Mouse (Mus musculus) large intestine, adult 2 months (tissue): ENCODE measurements around the gene Gna12. TPM values are rescaled to one million over a fixed set of nuclear protein-coding genes. Genes with fewer than 3 reads are reported as not detected.

ENCODE experiments used
- DNase-seq: peaks from one replicate; pipeline ENCODE4 v3.0.0-alpha.2; 2012; ENCODE audit warnings: low read depth, low spot score
- WGBS: fragments of 180-500 bp; shearing (Covaris S2); methylation state at CpG from one replicate; pipeline ENCODE4 v1.1.7; 2018; 5-methylcytosine and 5-hydroxymethylcytosine counted together
- polyA plus RNA-seq: library from polyadenylated mRNA; depleted of rRNA; stranded (reverse); fragments of >200 nt; gene quantifications from 2 replicates; pipeline ENCODE4 v1.2.3, GENCODE M21; 2012

Gna12 gene
- polyA plus RNA-seq, 1 experiment, result 37.1 TPM

DNA sequence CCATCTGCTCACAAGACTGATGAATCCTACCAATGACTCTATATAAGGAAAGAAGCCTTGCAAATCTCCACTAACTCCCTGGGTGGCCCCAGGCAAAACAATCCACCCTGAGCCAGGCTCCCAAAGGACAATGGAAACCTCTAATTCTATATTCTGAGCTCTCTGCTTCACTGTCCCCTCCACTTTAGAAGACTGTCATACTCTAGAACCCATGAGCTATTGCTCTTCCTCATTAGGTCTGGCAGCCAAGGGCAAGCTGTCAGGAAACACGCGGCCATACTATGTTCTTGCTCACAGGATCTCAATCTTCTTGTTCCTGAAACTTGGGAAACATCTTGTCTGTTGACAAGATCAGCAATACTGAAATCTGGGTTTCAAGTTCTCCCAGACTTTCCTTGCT lies 24.0 kb downstream of the Gna12 start:
- no peak for DNase-seq
- 79% methylated on average over 2 of the region's 2 CpGs for WGBS

DNA sequence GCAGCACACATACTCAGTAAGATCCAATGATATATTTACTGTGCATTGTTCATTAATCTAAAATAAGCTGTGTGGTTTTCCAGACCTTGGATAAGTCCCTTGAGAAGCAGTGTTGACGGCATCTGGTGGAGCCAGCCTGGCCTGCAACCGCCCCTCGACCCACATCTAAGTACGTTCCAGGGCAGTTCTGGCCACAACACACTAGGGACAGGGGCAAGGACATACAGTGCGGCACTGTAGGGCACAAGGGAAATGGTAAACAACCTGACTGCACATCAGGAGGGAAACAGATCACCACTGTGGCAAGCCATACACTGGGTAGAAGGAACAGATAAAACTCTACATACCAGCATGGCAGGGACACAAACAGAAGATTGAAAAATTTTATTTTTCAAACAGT lies 28.4 kb downstream of the Gna12 start:
- 83% methylated on average over 5 of the region's 5 CpGs for WGBS
- DNase-seq, result no peak

DNA sequence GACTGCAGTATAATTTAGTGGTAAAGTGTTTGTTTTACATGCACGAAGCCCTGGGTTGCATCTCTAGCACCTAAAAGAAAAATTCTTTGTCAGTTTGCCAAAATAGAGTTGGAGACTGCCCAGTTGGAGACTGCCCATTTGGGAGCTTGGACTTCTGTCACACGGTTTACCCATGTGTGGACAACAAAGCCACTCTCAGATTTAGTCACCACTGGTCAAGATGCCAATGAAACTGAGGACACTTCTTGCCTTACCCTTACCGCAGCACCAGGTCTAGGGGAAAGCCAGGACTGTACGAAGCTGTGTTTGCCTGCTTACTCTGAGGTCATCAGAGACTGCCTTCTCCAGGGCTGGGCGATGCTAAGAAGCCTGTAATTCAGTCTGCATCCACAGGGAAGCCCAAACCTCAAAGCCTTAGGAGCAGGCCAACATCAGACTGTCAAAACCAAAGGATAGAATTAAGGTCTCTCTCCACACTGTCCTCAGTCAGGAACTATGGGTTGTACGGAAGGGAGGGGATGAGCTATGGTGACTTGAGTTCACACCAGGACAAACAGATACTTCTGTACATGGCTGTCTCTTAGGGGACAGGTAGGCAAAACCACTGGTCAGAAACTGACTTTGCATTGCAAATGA lies 29.8 kb downstream of the Gna12 start:
- WGBS, result 57% methylated on average over 6 of the region's 6 CpGs
- no peak for DNase-seq

DNA sequence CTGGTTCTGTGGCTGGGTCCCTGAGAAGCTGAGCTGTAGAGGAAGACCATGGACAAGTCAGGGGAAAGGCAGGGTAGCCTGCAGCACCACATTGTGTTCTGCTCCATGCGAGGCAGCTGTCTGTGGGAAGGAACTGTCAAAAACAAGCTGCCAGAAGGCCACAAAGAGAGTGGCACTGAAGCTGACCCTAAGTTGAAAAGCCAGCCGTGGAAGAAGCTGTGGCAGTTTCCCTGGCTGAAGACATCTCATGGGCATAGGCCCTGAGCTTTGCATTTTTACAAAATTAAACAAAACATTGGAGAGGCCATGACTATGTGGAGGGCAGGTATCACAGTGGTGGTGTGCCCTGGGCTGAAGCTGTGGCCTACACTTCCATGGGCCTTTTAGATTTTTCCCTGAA lies 31.0 kb downstream of the Gna12 start:
- WGBS, result 72% methylated on average over 2 of the region's 2 CpGs
- no peak for DNase-seq

DNA sequence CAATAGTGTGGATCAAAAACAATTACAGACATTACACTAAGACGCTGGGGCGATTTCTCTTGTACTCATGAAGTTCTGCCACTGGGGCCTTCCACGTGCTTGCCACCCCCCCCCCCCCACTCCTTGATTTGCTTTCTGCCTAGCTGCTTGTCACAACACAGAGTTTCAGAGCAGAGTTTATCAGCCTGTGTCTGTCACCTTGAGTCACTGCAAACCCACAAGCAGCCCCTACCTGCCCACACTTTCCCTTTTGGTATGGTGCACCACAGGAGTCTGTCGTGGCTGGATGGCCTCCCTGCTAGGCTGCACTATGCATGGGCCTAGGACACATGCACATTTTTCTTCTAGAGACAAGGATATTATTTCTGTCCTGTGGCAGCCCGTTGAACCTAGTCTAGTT lies 31.5 kb downstream of the Gna12 start:
- no peak for DNase-seq
- WGBS, result 79% methylated on average over 5 of the region's 5 CpGs

DNA sequence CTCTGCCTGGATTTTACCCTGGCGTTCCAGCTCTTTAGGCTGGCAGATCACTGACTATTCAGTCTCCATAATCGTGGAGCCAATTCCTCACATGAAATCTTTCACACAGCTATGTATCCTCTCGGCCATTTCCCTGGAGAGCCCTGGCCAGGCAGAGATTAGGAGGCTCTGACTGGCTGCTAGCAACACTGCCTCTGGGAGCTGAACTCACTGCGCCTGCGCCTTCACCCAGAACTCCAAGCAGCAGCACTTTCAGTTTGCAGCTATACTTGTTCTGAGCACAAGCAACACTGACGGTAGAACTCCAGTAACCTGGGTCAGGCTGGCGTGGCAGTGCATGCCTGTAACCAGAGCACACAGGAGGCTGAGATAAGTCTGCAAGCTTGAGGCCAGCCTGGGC lies 32.1 kb downstream of the Gna12 start:
- 80% methylated on average over 7 of the region's 7 CpGs for WGBS
- no peak for DNase-seq

DNA sequence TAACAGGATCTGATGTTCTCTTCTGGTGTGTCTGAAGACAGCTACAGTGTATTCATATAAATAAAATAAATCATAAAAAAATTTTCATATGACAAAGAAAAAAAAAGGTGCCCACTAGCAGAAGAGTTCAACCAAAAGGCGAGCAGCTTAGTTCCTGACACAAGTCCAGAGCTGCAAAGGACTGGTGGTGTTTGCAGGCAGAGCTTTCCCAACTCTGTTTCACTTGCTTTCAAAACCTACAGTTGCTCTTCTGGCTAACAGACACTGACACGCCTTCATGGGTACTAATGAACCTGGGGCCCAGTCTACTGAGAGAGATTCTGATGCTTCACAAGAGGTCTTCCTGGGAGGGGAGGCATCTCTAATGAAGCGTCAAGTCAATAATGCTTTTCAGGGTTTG lies 34.2 kb downstream of the Gna12 start:
- no peak for DNase-seq
- WGBS, result 84% methylated on average over 3 of the region's 3 CpGs

DNA sequence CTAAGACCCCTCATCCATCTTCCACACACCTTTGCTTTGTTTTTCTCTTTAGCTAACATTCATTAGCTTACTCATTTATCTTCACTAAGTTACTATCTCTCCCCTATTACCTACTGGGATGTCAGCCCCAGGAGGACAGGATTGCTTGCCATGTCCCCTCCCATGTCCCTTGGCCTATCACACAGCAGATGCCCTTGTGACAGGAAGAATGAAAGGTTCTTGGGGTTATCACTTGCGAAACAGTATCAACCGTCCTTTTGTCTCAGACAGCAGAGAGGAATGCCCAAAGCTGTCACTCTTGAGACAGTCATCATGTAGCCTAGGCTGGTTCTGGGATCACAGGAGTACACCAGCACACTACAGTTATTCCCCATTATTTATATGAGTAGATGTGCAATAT lies 35.1 kb downstream of the Gna12 start:
- WGBS, result 61% methylated on average over 2 of the region's 2 CpGs

DNA sequence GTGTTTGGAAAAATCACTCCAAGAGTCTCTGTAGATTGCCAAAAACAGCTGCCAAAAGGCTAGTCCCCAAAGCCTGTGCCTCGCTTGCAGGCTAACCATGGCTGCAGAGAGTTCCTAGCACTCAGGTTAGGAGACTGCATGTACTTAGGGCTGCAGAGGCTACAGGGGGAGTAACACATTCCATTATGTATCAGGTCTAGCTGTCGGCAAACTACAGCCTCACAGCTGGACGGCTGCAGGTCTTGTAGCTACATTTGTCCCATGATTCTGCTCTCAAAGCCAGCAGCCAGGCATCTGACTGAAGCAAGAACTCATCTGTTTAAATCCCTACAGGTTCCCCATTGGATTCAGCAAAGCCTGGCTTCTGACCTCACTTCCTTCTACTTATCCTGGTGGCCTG lies 35.5 kb downstream of the Gna12 start:
- no peak for DNase-seq
- WGBS, result 69% methylated on average over 3 of the region's 3 CpGs

More for the DNA sequence above, 35.1 kb downstream of the Gna12 start:
- no peak for DNase-seq

DNA sequence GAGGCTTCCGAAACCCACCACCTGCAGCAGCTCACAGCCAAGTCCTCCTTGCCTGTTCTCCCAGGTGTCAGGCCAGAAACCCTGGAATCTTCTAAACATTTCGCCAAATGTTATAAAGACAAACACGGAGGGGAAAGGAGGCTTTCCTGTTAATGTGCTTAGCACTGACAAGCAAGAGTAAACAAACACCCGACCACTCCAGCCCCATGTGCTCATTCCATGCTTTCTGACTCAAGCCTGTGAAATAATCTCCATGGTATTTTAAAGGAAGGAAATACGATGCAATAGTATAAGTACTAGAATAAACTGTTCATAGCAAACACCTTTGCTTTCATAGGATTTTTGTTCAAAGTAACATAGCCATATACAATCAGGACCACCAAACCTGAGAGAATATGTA lies 38.0 kb downstream of the Gna12 start:
- WGBS, result 60% methylated on average over 5 of the region's 5 CpGs
- no peak for DNase-seq

DNA sequence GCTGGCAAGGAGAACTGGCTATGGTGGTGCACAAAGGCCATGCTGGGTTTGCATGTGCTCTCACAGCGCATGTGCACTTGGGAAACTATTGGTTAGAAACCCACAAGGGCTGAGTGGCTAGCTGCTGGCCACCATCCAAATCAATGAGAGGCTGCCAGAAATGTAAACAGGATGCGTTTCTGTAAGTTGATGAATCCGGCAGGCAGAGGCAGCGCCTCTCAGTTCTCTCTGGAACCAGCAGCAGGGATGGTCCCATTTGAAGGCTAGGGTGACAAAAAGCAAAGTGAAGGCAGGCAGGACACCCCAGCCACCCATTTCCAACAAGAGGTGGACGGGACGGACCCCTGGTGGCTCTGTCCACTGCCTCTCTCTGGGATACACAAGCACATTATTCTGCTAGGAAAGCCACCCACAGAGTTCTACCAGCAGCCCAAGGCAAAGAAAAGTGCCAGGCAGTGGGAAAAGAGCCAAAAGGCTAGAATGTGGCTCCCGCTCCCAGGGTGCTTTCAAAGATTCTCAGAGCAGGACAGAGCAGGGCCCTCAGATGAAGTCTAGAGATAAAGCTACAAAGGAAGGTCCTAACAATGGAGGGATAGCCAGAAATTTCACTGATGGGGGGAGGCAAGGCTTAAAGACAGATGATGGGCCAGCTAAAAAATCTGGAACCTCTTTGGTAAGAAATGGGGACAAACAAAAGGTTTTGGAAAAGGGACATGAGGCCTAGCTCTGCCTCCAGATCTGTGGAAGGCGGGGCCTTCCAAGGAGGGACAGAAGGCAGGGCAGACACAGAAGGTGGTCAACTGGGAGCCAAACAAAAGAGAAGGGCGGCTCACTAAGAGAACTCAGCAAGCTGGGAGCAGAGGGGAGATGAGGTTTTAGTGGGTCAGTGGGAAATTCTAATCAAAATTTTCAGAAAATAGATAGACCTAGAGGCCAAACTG lies 39.0 kb downstream of the Gna12 start:
- DNase-seq, result no peak
- WGBS, result 46% methylated on average over 9 of the region's 9 CpGs

DNA sequence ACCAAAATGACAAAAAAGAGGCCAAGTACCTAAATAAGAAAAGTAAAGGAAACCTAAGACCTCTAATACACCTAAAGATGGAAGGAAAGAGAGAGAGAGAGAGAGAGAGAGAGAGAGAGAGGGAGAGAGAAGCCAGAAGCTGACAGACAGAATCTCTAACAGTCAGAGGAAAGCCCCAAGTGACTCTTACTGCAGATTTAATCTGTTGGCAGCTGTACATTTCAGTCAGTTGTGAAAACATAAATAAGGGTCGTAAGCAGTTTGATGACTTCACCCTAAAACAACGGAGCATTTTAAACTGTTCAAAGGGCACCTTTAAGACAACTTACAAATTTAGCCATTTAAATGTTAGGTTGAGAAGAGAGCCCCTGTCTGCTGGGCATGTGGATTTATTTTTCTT lies 39.8 kb downstream of the Gna12 start:
- no peak for DNase-seq
- 16% methylated on average over 2 of the region's 2 CpGs for WGBS

DNA sequence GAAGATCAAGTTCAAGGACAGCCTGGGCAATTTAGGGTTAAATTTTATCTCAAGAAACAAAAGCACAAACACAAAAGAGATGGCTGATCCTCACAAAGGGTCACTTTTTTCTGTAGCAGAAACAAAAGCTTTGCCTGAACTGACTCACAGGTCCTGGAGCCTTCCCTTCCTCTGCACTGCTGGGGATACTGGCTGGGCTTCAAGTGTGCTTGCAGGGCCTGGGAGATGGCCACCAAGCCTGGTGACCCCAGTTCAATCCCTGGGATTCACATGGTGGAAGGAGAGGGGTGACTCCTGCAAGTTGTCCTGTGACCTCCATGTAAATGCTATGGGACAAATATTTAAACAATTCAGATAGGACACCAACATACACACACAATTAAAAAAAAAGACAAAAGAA lies 40.7 kb downstream of the Gna12 start:
- DNase-seq, result no peak

DNA sequence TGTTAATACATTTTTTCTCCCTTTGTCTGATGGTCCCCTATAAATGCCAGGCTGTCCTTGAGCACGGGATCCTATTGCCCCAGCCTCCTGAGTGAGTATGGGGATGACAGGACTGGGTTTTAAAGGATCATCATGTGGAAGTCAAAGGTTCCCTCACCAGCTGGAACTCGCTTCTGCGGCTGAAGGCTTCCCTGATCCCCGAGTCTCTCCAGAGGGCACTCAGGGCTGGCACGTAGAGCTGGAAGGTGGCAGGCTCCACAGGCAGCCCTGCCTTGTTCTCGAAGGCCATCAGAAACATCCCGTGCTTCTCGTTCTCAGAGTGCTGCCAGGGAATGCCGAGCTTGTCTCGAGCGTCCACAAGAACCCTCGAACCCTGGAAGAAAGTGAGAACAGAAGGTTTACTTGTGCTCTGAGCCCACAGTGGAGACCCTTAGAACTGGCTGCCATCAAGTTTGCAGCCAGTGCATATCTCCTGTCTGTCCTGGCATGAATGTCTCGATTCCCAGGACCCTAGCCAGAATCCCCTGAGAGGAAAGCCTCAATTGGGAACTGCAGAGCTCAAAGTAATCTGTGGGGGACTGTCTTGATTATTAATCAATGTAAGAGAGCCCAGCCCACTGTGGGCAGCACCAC lies 44.9 kb downstream of the Gna12 start:
- 88% methylated on average over 13 of the region's 13 CpGs for WGBS
- DNase-seq, result no peak

DNA sequence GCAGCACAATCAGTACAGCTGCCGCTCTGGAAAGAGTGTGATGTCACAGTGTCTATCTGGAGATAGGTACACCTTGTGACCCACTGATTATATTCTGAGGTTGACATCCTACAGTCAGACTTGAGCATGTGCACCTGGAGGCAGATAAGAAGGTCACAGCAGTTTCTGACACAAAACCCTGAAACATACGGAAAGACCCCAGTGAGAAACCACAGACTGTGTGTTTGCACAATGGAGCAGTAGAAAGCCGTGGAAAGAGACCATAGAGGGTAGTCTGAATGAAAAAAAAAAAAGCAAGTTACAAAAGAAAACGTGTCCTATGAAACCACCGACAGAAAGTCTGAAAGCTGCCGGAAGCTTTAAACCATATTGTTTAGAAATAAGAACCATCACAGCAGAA lies 45.9 kb downstream of the Gna12 start:
- WGBS, result 87% methylated on average over 6 of the region's 6 CpGs
- DNase-seq, result no peak

DNA sequence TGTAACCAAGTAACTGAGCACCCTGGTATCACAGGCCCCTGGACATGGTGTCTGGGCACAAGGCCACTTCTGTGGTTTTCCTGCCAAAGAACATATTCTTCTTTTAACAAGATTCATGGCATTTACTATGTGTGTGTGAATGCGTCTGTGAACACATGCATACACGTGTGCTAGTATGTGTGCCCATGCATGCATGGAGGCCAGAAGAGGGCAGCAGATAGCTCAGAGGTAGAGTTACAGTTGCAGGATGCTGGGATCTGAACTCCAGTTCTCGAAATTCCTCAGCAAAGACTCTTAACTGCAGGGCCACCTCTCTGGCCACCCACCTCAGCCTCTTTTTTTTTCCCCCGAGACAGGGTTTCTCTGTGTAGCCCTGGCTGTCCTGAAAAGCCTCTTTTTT lies 46.7 kb downstream of the Gna12 start:
- WGBS, result 98% methylated on average over 4 of the region's 4 CpGs
- DNase-seq, result no peak

DNA sequence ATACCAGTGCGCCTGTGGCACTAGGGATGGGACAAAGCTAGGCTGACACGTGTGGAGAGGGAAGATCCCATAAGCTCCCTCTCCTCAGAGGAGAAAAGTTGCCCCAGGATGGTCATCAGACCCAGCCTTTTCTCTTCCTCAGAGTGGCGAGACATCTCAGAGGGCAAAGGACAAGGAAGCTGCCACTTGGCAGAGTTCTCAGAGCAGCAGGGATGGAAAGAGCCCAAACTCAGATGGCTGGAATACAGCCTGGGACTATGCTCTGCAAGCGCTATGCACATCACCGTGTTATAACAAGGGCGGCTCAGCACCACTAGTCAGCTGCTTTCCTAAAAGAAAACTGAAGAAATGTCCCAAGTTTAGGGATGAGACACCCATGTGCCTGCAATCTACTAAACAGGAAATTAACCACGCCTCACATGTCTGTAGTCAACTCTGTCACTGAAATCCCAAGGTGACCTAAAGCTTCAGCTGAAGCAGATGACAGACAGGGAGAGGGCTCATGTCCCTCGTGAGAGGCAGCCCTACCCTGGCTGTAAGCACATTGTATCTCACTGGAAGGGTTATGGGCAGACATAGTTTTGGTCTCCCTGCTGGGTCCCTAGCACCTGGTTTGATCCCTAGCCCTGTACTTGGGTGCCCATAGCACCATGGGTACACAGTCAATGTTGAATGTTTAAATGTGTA lies 48.2 kb downstream of the Gna12 start:
- WGBS, result 79% methylated on average over 8 of the region's 8 CpGs

DNA sequence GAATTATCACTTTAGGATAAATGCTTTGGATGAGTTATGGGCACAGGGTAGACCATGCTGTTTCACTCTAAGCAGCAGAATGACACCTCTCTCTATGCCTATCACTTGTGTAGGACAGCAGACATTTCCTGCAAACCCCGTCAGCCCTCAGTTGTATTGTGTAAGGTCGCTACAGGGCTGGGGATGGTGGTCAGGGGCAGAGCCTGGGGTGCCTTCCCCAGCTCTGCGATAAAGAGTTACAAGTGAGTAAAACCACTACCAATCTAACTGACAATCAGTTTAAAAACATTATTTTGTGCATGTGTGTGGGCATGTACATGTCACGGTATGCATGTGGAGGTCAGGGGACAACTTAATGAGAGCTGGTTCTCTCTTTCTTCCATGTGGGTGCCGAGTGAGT lies 49.1 kb downstream of the Gna12 start:
- WGBS, result 87% methylated on average over 5 of the region's 5 CpGs
- no peak for DNase-seq

More for the DNA sequence above, 48.2 kb downstream of the Gna12 start:
- DNase-seq, result no peak

DNA sequence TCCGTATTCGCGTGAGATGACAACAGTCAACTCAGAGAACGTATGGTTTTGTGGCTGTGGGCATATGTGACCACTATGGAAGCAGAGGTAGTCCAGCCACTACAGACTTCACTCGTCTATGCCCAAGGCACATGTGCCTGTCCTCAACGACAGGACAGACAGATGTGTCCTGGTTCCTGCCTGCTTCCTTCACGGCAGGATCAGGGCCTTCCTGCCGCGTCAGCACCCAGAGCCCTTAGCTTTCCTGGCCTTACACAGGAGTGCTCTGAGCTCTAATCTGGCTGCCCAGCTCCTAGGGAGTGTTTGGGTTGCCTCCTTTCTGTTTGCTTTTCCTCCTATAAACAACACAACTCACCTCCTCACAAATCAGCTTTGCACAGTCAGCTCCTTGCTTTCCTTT lies 53.3 kb downstream of the Gna12 start:
- 75% methylated on average over 9 of the region's 9 CpGs for WGBS
- DNase-seq, result no peak

DNA sequence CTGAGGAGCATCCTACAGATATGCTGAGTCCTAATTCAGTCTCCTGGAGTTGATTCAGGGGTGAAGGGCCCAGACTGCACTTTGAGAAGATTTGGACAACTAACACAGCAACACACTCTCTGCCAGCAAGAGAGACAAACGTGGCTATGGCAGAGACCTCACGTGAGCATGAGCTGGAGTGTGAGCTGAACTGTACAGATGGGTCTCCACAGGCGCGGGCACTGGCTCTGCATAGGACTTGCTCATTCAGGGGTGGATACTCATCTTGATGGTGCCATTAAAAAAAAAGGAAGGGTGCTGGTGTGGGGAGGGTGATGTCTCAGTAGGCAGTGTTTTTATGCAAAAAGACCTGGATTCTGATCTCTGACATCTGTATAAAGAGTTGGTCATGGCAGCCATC lies 55.1 kb downstream of the Gna12 start:
- DNase-seq, result no peak
- 88% methylated on average over 4 of the region's 4 CpGs for WGBS
